Mouse (Mus musculus) sigmoid colon, adult 10 weeks (tissue): Measurements from ENCODE around the gene Fam89b. TPM values are rescaled to one million over a fixed set of nuclear protein-coding genes. Genes with fewer than 3 reads are reported as not detected.

ENCODE experiments used
- polyA plus RNA-seq: library from polyadenylated mRNA; stranded (reverse); fragments of 350-450 nt; fragmentation: Illumina TruSeq; extraction: RNeasy Lipid Tissue Mini Kit (QIAGEN cat#74804); gene quantifications from one replicate; pipeline ENCODE4 v1.2.3, GENCODE M21; 2014; ENCODE audit warnings: low read depth, low replicate concordance

Fam89b gene
- polyA plus RNA-seq, result not detected

GRCm38 (mm10) chr19:5729444-5729815 lies at the start of gene Fam89b:
Gene Fam89b, minus strand, starts transcription at chr19:5729653.

DNA sequence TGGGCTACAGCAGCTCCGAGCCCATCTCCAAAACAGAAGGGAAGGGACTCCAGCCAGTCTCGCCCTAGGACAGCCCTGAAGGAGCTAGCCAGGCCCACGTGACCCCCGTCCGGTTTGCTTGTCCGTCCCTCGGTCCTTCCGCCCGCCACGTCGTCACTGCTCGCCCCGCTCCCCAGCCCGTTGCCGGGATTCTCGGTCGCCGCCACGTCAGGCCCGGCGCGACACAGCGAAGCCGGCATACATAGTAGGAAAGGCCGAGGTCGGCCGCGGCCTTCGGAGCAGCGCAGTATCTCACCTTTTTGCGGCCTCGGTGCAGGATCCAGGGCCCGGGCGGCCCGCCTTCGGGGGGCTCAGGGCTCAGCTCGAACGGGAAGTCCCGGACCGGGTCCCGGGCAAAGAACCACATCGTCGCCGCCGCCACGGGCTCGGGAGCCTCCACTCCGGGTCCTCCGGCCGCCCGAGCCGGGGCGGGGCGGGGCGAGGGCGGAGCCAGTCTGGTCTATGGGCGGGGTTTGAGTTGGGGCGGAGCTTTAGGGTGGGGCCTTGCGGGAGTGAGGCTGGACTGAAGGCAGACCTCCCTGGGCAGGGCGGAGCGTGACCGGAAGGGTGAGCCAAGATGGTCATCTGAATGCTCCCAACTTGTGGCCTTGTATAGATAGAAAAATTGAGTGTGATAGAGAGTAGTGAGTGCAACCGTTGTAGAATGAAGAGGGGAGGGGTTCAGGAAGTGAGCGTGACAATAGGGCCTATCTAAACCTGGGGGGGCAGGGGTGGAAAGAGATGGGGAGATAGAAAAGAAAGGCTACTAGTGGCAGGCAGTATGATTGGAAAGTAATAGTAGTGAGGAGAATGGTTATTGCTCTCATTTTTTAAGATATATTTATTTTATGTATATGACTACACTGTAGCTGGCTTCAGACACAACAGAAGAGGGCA lies 41.7 kb upstream of the Fam89b start, which contains the start of gene Scyl1:
Scyl1 (minus strand) TSS at position 495 of the 936 bp plus-strand sequence.

GRCm38 (mm10) chr19:5740320-5741317 lies 11.2 kb upstream of the Fam89b start, which contains the start of gene Ltbp3:
Gene Ltbp3, plus strand, starts transcription at chr19:5740904.

GRCm38 (mm10) chr19:5725767-5726515 lies 3.5 kb downstream of the Fam89b start, which contains the start of gene Ehbp1l1:
Gene Ehbp1l1, minus strand, starts transcription at chr19:5726317.

DNA sequence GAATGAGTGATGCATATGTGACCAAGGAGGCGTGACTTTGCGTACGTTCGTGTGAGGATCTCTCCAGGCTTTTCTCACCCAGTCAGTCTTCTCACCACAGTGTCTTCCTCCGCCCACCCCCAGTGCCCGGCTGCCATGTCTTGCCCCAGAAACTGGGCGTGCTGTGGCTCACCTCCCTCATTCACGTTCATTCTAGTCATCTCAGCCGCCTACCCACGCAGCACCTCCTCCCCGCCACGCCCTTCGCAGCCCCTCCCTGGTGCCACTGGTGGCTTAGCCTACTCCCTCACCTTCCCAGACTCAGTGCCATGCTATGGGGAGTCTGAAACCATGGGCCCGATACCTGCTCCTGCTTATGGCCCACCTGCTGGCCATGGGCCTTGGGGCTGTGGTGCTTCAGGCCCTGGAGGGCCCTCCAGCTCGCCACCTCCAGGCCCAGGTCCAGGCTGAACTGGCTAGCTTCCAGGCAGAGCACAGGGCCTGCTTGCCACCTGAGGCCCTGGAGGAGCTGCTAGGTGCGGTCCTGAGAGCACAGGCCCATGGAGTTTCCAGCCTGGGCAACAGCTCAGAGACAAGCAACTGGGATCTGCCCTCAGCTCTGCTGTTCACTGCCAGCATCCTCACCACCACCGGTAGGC lies 25.2 kb downstream of the Fam89b start, which contains the start of gene Kcnk7:
Kcnk7 (plus strand) TSS at position 205 of the 638 bp plus-strand sequence.

DNA sequence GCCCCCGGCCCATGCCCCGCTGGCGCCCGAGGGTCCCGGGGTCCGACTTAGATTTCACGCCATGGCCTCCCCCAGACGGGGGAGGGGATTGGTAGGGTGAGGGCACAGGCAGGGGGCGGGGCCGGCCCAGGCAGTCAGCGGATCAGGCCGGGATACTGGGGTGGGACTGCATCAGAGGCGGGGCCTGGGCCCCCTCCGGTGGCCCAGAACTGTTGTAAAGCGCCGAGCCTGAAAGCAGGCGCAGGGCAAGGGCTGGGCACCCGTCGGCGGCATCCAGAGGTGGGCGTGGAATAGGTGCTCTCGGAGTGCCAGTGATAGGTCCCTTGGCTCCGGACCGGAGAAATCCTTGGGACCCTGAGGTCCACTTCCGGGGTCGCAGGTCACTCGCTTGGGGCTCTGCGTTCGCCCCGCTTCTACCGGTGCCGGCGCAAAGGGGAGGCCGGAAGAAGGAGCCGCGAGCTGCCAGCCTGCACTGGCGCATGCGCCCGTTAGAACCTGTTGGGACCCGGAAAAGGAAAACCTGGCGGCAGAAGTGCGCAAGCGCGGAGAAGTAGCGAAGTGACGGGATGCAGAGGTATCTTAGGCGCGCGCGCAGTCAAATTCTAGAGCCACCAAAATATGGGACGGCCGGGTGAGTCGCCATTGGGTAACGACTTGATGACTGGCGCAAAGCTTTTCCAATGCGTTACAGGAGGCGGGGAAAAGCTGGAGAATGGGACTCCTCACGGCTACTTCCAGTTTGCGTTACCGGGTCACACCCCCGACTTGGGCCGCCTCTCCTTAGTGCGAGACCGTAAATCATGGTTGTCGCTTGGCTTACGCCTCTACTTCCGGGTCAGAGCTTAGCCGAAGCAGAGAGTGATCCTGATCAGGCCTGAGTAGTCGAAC lies 41.0 kb downstream of the Fam89b start, which contains the start of the genes Map3k11 and Pcnx3:
Map3k11 (plus strand) TSS at position 543 of the 888 bp plus-strand sequence.
Pcnx3 (minus strand) TSS at position 709 of the 888 bp plus-strand sequence.

Other genes with a start within 250 kb of the Fam89b start
- 0.69 TPM for gene Mus81, start 241.3 kb downstream of the Fam89b start, polyA plus RNA-seq
- 183 TPM for gene Cfl1, start 239.2 kb downstream of the Fam89b start, polyA plus RNA-seq
- not detected for gene 1700020D05Rik, start 225.9 kb downstream of the Fam89b start, polyA plus RNA-seq
- 0.25 TPM for gene Snx32, start 219.1 kb downstream of the Fam89b start, polyA plus RNA-seq
- gene Ovol1, start 169.0 kb downstream of the Fam89b start, polyA plus RNA-seq, result 5.6 TPM
- not detected for gene Ap5b1, start 161.6 kb downstream of the Fam89b start, polyA plus RNA-seq
- 1.0 TPM for gene Rnaseh2c, start 127.8 kb downstream of the Fam89b start, polyA plus RNA-seq
- gene Kat5, start 119.4 kb downstream of the Fam89b start, polyA plus RNA-seq, result 19.7 TPM
- 0.66 TPM for gene Rela, start 92.2 kb downstream of the Fam89b start, polyA plus RNA-seq
- 1.5 TPM for gene Sipa1, start 65.9 kb downstream of the Fam89b start, polyA plus RNA-seq
- 1.7 TPM for gene Map3k11, start 40.9 kb downstream of the Fam89b start, polyA plus RNA-seq
- gene Pcnx3, start 40.7 kb downstream of the Fam89b start, polyA plus RNA-seq, result 0.22 TPM
- gene Kcnk7, start 25.3 kb downstream of the Fam89b start, polyA plus RNA-seq, result not detected
- gene Ehbp1l1, start 3.3 kb downstream of the Fam89b start, polyA plus RNA-seq, result 8.7 TPM
- 3.2 TPM for gene Ltbp3, start 11.3 kb upstream of the Fam89b start, polyA plus RNA-seq
- 0.28 TPM for gene Scyl1, start 41.8 kb upstream of the Fam89b start, polyA plus RNA-seq
- 4.3 TPM for gene Frmd8, start 145.6 kb upstream of the Fam89b start, polyA plus RNA-seq
- 1.0 TPM for gene Slc25a45, start 148.2 kb upstream of the Fam89b start, polyA plus RNA-seq
- 0.19 TPM for gene Tigd3, start 164.5 kb upstream of the Fam89b start, polyA plus RNA-seq
- gene Dpf2, start 183.4 kb upstream of the Fam89b start, polyA plus RNA-seq, result 12.7 TPM
- gene Cdc42ep2, start 195.2 kb upstream of the Fam89b start, polyA plus RNA-seq, result 0.79 TPM
- gene Pola2, start 234.5 kb upstream of the Fam89b start, polyA plus RNA-seq, result 3.3 TPM